Mouse (Mus musculus) heart, embryonic 13.5 days (tissue): ENCODE results near the gene Cd44. TPM values are rescaled to one million over a fixed set of nuclear protein-coding genes. Genes with fewer than 3 reads are reported as not detected.

Experiments used
- ATAC-seq: fragments of 200-750 bp; cut with Nextera tagmentation; 2 replicates; pipeline ENCODE4 v1.8.0; 2017; ENCODE audit warnings: moderate TSS enrichment; ENCODE audit not compliant: insufficient number of reproducible peaks, low FRiP score, low TSS enrichment; ENCODE audit errors: extremely low read depth
- H3K27ac ChIP-seq: fragments of 300-500 bp; sonication (generic); replicated peaks from 2 replicates; pipeline ENCODE4 v1.5.1; 2015; ENCODE audit warnings: moderate library complexity, mild to moderate bottlenecking, inconsistent platforms
- H3K27me3 ChIP-seq: fragments of 300-500 bp; sonication (generic); replicated peaks from 2 replicates; pipeline ENCODE4 v1.6.1; 2015; ENCODE audit warnings: mild to moderate bottlenecking, inconsistent platforms
- H3K36me3 ChIP-seq: fragments of 300-500 bp; sonication (generic); 2 replicates; pipeline ENCODE4 v1.6.1; 2015; ENCODE audit warnings: mild to moderate bottlenecking, inconsistent platforms
- H3K4me1 ChIP-seq: fragments of 300-500 bp; sonication (generic); 2 replicates; pipeline ENCODE4 v1.6.1; 2015; ENCODE audit warnings: inconsistent platforms
- H3K4me2 ChIP-seq: fragments of 300-500 bp; sonication (generic); 2 replicates; pipeline ENCODE4 v1.6.1; 2015; ENCODE audit warnings: inconsistent platforms, mild to moderate bottlenecking, moderate library complexity
- H3K4me3 ChIP-seq: fragments of 300-500 bp; sonication (generic); 2 replicates; pipeline ENCODE4 v1.5.1; 2015; ENCODE audit warnings: moderate library complexity, mild to moderate bottlenecking, inconsistent platforms
- H3K9ac ChIP-seq: fragments of 300-500 bp; sonication (generic); 2 replicates; pipeline ENCODE4 v1.6.1; 2015; ENCODE audit warnings: inconsistent platforms, mild to moderate bottlenecking, moderate library complexity
- H3K9me3 ChIP-seq: fragments of 300-500 bp; sonication (generic); 2 replicates; pipeline ENCODE4 v1.6.1; 2016; ENCODE audit warnings: inconsistent platforms
- WGBS: fragments of 180-500 bp; shearing (Covaris S2); methylation state at CpG from one replicate; pipeline ENCODE4 v1.1.7; 2015; ENCODE audit warnings: mixed read lengths; 5-methylcytosine and 5-hydroxymethylcytosine counted together
- polyA plus RNA-seq: library from polyadenylated mRNA; unstranded; fragments of >200 nt; fragmentation: Nextera tagmentation; extraction: Ambion mirVana; gene quantifications from 2 replicates; pipeline ENCODE4 v1.2.1, GENCODE M21; 2015

Cd44 gene
- polyA plus RNA-seq, 1 experiment from 2014 or later: 19.7 TPM

DNA sequence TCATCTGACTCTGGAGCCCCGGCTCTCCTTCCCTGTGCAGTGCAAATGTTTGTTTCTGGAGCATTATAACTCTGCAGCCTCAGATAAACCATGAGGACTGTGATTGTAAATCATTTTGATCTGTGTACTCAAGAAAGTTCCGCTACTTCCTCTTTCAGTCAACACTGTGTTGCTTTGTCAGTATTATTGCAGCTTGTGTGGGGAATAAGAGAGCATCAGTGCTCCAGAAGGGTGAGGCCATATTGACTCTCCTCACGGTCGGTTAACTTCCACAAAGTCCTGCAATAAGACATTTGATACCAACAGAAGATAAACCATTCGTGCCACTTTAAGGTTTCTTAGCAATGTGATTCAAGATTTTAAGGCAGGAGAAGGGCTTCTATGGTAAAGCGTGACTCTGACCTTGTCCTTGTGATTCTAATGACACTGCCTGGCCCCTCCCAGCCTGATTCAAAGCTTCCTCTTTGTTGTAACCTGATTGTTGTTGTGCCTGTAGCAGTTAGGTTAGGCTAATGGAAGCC, 86.1 kb downstream of the Cd44 start:
- H3K27ac ChIP-seq: no peak overlapping the region
- WGBS: 69% methylated on average over 6 of the region's 6 CpGs
- no peak for ATAC-seq

GRCm38 (mm10) chr2:102812756-102813155, 88.7 kb downstream of the Cd44 start:
- no peaks in the 10 kb centered on the region for H3K27me3 ChIP-seq
- H3K27ac ChIP-seq: no peak overlapping the region
- H3K36me3 ChIP-seq: peaks cover 25% of the 10 kb centered on the region
- no peak overlapping the region for H3K9ac ChIP-seq
- ATAC-seq: no peak
- no peaks in the 10 kb centered on the region for H3K4me1 ChIP-seq
- no peak overlapping the region for H3K4me2 ChIP-seq
- WGBS: 69% methylated on average over 4 of the region's 4 CpGs
- H3K9me3 ChIP-seq: no peaks in the 10 kb centered on the region
- no peak overlapping the region for H3K4me3 ChIP-seq

More for the DNA sequence above, 86.1 kb downstream of the Cd44 start:
- no peaks in the 10 kb centered on the region for H3K9me3 ChIP-seq
- no peaks in the 10 kb centered on the region for H3K4me1 ChIP-seq
- no peak overlapping the region for H3K4me3 ChIP-seq
- H3K36me3 ChIP-seq: peaks cover 43% of the 10 kb centered on the region
- no peak overlapping the region for H3K9ac ChIP-seq
- H3K27me3 ChIP-seq: no peaks in the 10 kb centered on the region
- no peak overlapping the region for H3K4me2 ChIP-seq

GRCm38 (mm10) chr2:102809436-102809835, 92.0 kb downstream of the Cd44 start:
- H3K27ac ChIP-seq: no peak overlapping the region

GRCm38 (mm10) chr2:102807633-102808032, 93.8 kb downstream of the Cd44 start:
- Histone ChIP-seq H3K9ac (no peak overlapping the region), H3K27ac (no peak overlapping the region), H3K4me1 (no peaks in the 10 kb centered on the region), H3K4me2 (no peak overlapping the region), H3K4me3 (no peak overlapping the region), H3K9me3 (no peaks in the 10 kb centered on the region), H3K36me3 (peaks cover 7% of the 10 kb centered on the region; the same call in 1 of the 2 replicates), H3K27me3 (no peaks in the 10 kb centered on the region)
- WGBS: 41% methylated on average over 3 of the region's 3 CpGs
- ATAC-seq: no peak

More at GRCm38 (mm10) chr2:102809436-102809835, 92.0 kb downstream of the Cd44 start:
- ATAC-seq: no peak
- no peak overlapping the region for H3K4me3 ChIP-seq
- 83% methylated on average over 1 of the region's 1 CpGs for WGBS
- no peaks in the 10 kb centered on the region for H3K4me1 ChIP-seq
- H3K9me3 ChIP-seq: no peaks in the 10 kb centered on the region
- peaks cover 23% of the 10 kb centered on the region for H3K36me3 ChIP-seq
- H3K9ac ChIP-seq: no peak overlapping the region
- no peak overlapping the region for H3K4me2 ChIP-seq
- H3K27me3 ChIP-seq: no peaks in the 10 kb centered on the region

GRCm38 (mm10) chr2:102805761-102806496, 95.5 kb downstream of the Cd44 start:
- 84% methylated on average over 4 of the region's 4 CpGs for WGBS
- Histone ChIP-seq H3K36me3 (no peaks in the 10 kb centered on the region), H3K9ac (no peak overlapping the region), H3K27me3 (no peaks in the 10 kb centered on the region), H3K4me2 (no peak overlapping the region), H3K4me3 (no peak overlapping the region), H3K27ac (no peak overlapping the region), H3K9me3 (no peaks in the 10 kb centered on the region), H3K4me1 (no peaks in the 10 kb centered on the region)
- no peak for ATAC-seq

DNA sequence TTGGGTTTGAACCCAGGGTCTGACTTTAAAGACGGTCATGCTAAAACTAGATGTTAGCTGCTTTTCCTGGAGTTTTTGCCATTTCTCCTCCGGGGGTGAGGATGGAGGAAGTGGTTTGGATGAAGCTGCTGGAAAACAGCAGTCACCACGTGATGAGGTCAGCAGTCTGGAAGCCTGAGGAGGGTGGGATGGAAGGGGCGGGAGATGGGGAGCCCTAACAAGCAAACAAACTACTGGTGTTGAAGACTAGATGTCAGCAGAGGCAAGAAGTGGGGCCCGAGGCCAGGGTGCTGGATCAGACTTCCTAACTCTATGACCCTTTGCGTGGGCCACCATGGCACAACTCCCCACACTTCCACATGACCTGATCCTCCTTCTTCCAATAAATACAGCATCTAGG, 96.2 kb downstream of the Cd44 start:
- Histone ChIP-seq H3K4me2 (no peak overlapping the region), H3K4me3 (no peak overlapping the region), H3K27me3 (no peaks in the 10 kb centered on the region), H3K36me3 (no peaks in the 10 kb centered on the region), H3K4me1 (no peaks in the 10 kb centered on the region), H3K9me3 (no peaks in the 10 kb centered on the region), H3K27ac (no peak overlapping the region), H3K9ac (no peak overlapping the region)
- no peak for ATAC-seq
- WGBS: 63% methylated on average over 6 of the region's 6 CpGs

DNA sequence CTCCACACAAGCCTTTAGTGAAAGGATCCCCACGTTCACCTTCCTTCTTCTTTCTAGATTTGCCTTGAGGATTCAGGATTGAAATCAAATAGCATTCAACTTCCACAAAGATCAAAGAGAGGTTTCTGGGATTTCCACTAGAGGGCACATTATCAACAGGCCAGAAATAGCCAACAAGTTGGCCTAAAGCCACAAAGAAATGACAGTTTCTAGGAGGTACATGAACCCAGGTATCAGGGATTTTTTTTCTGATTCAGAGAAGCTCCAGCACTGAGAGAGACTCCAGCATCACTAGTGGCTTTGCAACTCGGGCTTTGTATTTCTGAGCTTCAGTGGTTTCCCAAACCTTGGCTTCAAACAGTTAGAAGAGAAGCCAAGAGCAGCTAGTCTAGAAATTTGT, 97.4 kb downstream of the Cd44 start:
- Histone ChIP-seq H3K4me3 (no peak overlapping the region), H3K27me3 (no peaks in the 10 kb centered on the region), H3K27ac (no peak overlapping the region), H3K9ac (no peak overlapping the region), H3K4me2 (no peak overlapping the region), H3K9me3 (no peaks in the 10 kb centered on the region), H3K4me1 (no peaks in the 10 kb centered on the region), H3K36me3 (no peaks in the 10 kb centered on the region)
- ATAC-seq: no peak
- WGBS: 25% methylated on average over 2 of the region's 2 CpGs

GRCm38 (mm10) chr2:102801899-102802298, 99.6 kb downstream of the Cd44 start:
- no peak for ATAC-seq
- H3K4me1 ChIP-seq: no peaks in the 10 kb centered on the region
- no peak overlapping the region for H3K4me3 ChIP-seq
- no peak overlapping the region for H3K27ac ChIP-seq
- no peaks in the 10 kb centered on the region for H3K27me3 ChIP-seq
- H3K9me3 ChIP-seq: no peaks in the 10 kb centered on the region
- H3K9ac ChIP-seq: no peak overlapping the region
- no peaks in the 10 kb centered on the region for H3K36me3 ChIP-seq
- 71% methylated on average over 1 of the region's 1 CpGs for WGBS
- H3K4me2 ChIP-seq: no peak overlapping the region

DNA sequence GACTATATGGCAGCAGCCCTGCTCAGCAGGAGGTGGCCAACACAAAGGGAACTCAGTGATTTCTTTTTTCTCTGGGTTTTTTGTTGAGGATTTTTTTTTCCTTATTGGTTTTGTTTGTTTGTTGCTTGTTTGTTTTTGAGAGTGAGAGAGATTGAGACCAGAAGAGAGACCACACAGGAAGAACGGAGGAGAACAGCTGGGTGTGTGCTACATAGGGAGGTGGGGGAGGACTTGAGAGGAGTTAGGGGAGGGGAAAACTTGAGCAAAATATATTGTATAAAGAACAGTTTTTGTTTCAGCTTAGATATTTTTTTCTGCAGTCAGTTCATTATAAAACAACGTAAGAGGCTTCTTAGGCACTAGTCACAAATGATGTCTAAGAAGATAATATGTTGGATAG, 103.3 kb downstream of the Cd44 start:
- Histone ChIP-seq H3K4me1 (no peaks in the 10 kb centered on the region), H3K4me2 (no peak overlapping the region), H3K9me3 (no peaks in the 10 kb centered on the region), H3K4me3 (no peak overlapping the region), H3K27me3 (no peaks in the 10 kb centered on the region), H3K27ac (no peak overlapping the region), H3K9ac (no peak overlapping the region), H3K36me3 (no peaks in the 10 kb centered on the region)
- ATAC-seq: no peak
- WGBS: 58% methylated on average over 2 of the region's 2 CpGs

DNA sequence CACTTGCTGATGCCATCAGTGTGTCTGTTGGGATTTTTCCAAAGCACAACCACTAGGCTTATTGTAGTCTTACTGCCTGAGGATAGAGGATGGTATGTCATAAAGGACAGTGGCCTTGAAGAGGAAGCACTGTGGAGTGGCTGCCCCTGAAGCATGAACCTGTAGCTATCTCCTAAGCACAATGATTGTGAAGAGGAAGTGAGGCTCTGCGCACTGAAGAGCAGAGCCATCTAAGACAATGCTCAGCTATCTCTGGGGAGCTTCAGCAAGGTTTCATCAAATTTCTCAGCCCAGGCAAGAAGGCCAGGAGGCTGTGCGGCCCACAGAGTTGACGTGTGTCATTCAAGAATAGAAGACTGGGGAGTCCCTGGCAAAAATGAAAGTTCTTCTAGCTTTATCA, 106.4 kb downstream of the Cd44 start:
- no peak overlapping the region for H3K4me3 ChIP-seq
- H3K4me1 ChIP-seq: no peaks in the 10 kb centered on the region
- whole genome bisulfite sequencing: 78% methylated on average over 3 of the region's 3 CpGs
- no peaks in the 10 kb centered on the region for H3K27me3 ChIP-seq
- no peak for ATAC-seq
- no peak overlapping the region for H3K9ac ChIP-seq
- no peaks in the 10 kb centered on the region for H3K9me3 ChIP-seq
- no peak overlapping the region for H3K27ac ChIP-seq
- H3K4me2 ChIP-seq: no peak overlapping the region
- no peaks in the 10 kb centered on the region for H3K36me3 ChIP-seq

GRCm38 (mm10) chr2:102792804-102793203, 108.7 kb downstream of the Cd44 start:
- WGBS: 83% methylated on average over 6 of the region's 6 CpGs
- Histone ChIP-seq H3K4me1 (no peaks in the 10 kb centered on the region), H3K27ac (no peak overlapping the region), H3K4me2 (no peak overlapping the region), H3K4me3 (no peak overlapping the region), H3K36me3 (no peaks in the 10 kb centered on the region), H3K9me3 (no peaks in the 10 kb centered on the region), H3K9ac (no peak overlapping the region), H3K27me3 (no peaks in the 10 kb centered on the region)
- no peak for ATAC-seq

GRCm38 (mm10) chr2:102791641-102792040, 109.8 kb downstream of the Cd44 start:
- WGBS: 57% methylated on average over 2 of the region's 2 CpGs
- H3K4me3 ChIP-seq: no peak overlapping the region
- no peaks in the 10 kb centered on the region for H3K9me3 ChIP-seq
- ATAC-seq: no peak
- H3K27me3 ChIP-seq: no peaks in the 10 kb centered on the region
- no peak overlapping the region for H3K4me2 ChIP-seq
- H3K4me1 ChIP-seq: no peaks in the 10 kb centered on the region
- H3K27ac ChIP-seq: no peak overlapping the region
- no peak overlapping the region for H3K9ac ChIP-seq
- H3K36me3 ChIP-seq: no peaks in the 10 kb centered on the region
